Mouse (Mus musculus): ENCODE measurements around the gene Btbd35f14.
"Not testable (repeated sequence)": the region's sequence is repeated elsewhere in the genome, so short reads cannot be mapped to it uniquely, and the experiment has no call there.

Gene Btbd35f14

GRCm38 (mm10) chrX:33702249-33702648 lies at the start of gene Btbd35f14:
TSS of gene Btbd35f14 (minus strand) at chrX:33702349.
- not testable (repeated sequence) for DNase-seq (ENCODE audit: low spot score in 2 of 2)

- not testable (repeated sequence) for DNase-seq (ENCODE audit: low spot score in 2 of 2)
Observed at GRCm38 (mm10) chrX:33656872-33657271, 45.3 kb downstream of the Btbd35f14 start, which contains the start of gene Btbd35f13. TSS of gene Btbd35f13 (plus strand) at chrX:33657172.

Data from right cerebral cortex, postnatal 36 days (tissue).